In the genomic region with DNA sequence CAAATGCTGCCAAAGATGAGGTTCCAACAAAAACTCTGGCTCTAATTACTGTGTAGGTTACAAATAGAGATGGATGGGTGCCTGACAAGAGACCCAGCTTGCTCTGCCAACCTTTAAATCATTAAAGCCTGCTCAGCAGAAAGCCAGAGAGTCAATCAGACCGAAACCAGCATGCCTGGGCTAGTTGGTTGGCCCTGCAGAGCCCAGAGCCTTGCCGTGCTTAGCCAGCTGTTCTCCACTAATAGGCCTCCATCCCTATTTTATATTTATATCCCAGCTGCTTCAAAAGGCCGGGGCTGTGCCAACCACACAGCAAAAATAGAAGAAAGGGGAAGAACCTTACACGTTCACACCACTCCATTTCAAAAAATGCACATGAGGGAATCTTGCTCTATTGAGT, we compare ENCODE assay signal across 13 mouse cellular contexts. TPM values are rescaled to one million over a fixed set of nuclear protein-coding genes. Genes with fewer than 3 reads are reported as not detected.
DNase-seq lines count a peak whose midpoint lies in the region; ATAC-seq and TF ChIP-seq lines count a peak whose summit lies in the region.
"Had no signal": no experiment of that assay in that cellular context is flagged by ENCODE, and none has a peak within 500 bp of the region (broad histone marks: within the 10 kb centered on the region; RNA-seq: fewer than 3 reads in every experiment).

No protein-coding gene starts in this region.

- WGBS in hindbrain, embryonic 13.5 days = 57% methylated on average over 4 of the region's 4 CpGs
- 79% methylated on average over 4 of the region's 4 CpGs for WGBS in hindbrain, embryonic 10.5 days
- 8% methylated on average over 4 of the region's 4 CpGs for WGBS in limb, embryonic 15.5 days

- no peak overlapping the region for H3K9ac ChIP-seq in hindbrain, embryonic 13.5 days
- no peak overlapping the region for H3K9ac ChIP-seq in limb, embryonic 15.5 days
- H3K9ac ChIP-seq: liver, embryonic 14.5 days had no signal

- H3K36me3 ChIP-seq in hindbrain, embryonic 13.5 days = no peaks in the 10 kb centered on the region
- H3K36me3 ChIP-seq in hindbrain, embryonic 10.5 days = no peaks in the 10 kb centered on the region
- no peaks in the 10 kb centered on the region for H3K36me3 ChIP-seq in limb, embryonic 15.5 days

- no peak for TF ChIP-seq POLR2A in bone marrow macrophage, adult 2 months (IDR thresholded peaks at IDR 0.05; ENCODE audit: borderline replicate concordance, low read depth, low read length)

- no peak overlapping the region for H3K4me3 ChIP-seq in hindbrain, embryonic 13.5 days
- H3K4me3 ChIP-seq in hindbrain, embryonic 10.5 days = no peak overlapping the region
- H3K4me3 ChIP-seq in bone marrow macrophage, adult 2 months (ENCODE audit: insufficient read depth, low read length) = no peak overlapping the region
- no peak overlapping the region for H3K4me3 ChIP-seq in limb, embryonic 15.5 days

- H3K4me2 ChIP-seq in hindbrain, embryonic 13.5 days = no peak overlapping the region
- no peak overlapping the region for H3K4me2 ChIP-seq in limb, embryonic 15.5 days

- no peak for DNase-seq in hindbrain, embryonic 10.5 days (ENCODE audit: low spot score)
- DNase-seq in fat pad, adult 2 months (ENCODE audit: extremely low read depth, low read depth, low spot score) = peak; percentile 74
- DNase-seq in adrenal gland, adult 8-10 months = no peak
- no peak for DNase-seq in frontal cortex, adult 2 months (ENCODE audit: extremely low spot score in 1 of 2, low spot score in 1 of 2)
- DNase-seq: adrenal gland, postnatal 36 days; cerebellum, adult 9-11 months; spleen, adult 18-20 months had no signal

- no peak overlapping the region for H3K27ac ChIP-seq in hindbrain, embryonic 13.5 days
- H3K27ac ChIP-seq in hindbrain, embryonic 10.5 days = no peak overlapping the region
- H3K27ac ChIP-seq in bone marrow macrophage, adult 2 months (ENCODE audit: insufficient read depth, low read depth, low read length) = peak overlapping the region; percentile 63
- H3K27ac ChIP-seq in limb, embryonic 15.5 days = 0 out of 2 replicates have a peak overlapping the region, but pooled peaks have one; percentile 43
- H3K27ac ChIP-seq: liver, embryonic 14.5 days had no signal

- H3K27me3 ChIP-seq in hindbrain, embryonic 13.5 days = no peaks in the 10 kb centered on the region
- H3K27me3 ChIP-seq in hindbrain, embryonic 10.5 days (ENCODE audit: insufficient read depth, poor library complexity, severe bottlenecking) = no peaks in the 10 kb centered on the region
- no peaks in the 10 kb centered on the region for H3K27me3 ChIP-seq in limb, embryonic 15.5 days

- H3K4me1 ChIP-seq in hindbrain, embryonic 13.5 days (replicated peaks) = peaks cover 14% of the 10 kb centered on the region
- peaks cover 9% of the 10 kb centered on the region for H3K4me1 ChIP-seq in hindbrain, embryonic 10.5 days (replicated peaks)
- H3K4me1 ChIP-seq in bone marrow macrophage, adult 2 months (ENCODE audit: control insufficient read depth, insufficient read depth, low read length) = peaks cover 17% of the 10 kb centered on the region
- H3K4me1 ChIP-seq in limb, embryonic 15.5 days = peaks cover 18% of the 10 kb centered on the region

- no peaks in the 10 kb centered on the region for H3K9me3 ChIP-seq in hindbrain, embryonic 13.5 days
- H3K9me3 ChIP-seq in hindbrain, embryonic 10.5 days = no peaks in the 10 kb centered on the region
- no peaks in the 10 kb centered on the region for H3K9me3 ChIP-seq in limb, embryonic 15.5 days

- TF ChIP-seq CTCF in bone marrow macrophage, adult 2 months (IDR thresholded peaks at IDR 0.05; ENCODE audit: low read depth, low read length) = no peak

- ATAC-seq in hindbrain, embryonic 13.5 days (ENCODE audit: low FRiP score) = peak; percentile 47; the same call in 1 of the 2 replicates
- ATAC-seq in limb, embryonic 15.5 days (ENCODE audit: insufficient number of reproducible peaks, low FRiP score, low TSS enrichment, low read depth) = peak; percentile 85
- ATAC-seq: inflammation-experienced regulatory T-cells, adult 6 months had no signal

RNA-seq across cellular contexts. Expression of gene Fam124b, which starts 2.9 kb away (rescaled TPM):
- 0.54 and 0.64 TPM in 2 replicates for polyA plus RNA-seq in hindbrain, embryonic 13.5 days (2015; fragmentation: Nextera tagmentation; extraction: Ambion mirVana)
- 0.17 and 0.27 TPM in 2 replicates for polyA plus RNA-seq in hindbrain, embryonic 10.5 days (2016; fragmentation: Nextera tagmentation; extraction: Ambion mirVana)
- polyA plus RNA-seq in bone marrow macrophage, adult 2 months (2012; ENCODE audit: insufficient read depth, insufficient read length, missing spikeins) = not detected in 2 replicates
- 1.0 and 1.4 TPM in 2 replicates for polyA plus RNA-seq in limb, embryonic 15.5 days (2015; fragmentation: Nextera tagmentation; extraction: Ambion mirVana)
- total RNA-seq in adrenal gland, adult 8-10 months (2022) = under 1 TPM; 0.11 to 0.15 (median 0.14) TPM
- polyA plus RNA-seq in frontal cortex, adult 2 months (2012; rRNA removed) = not detected in 2 replicates
- total RNA-seq: megakaryocyte progenitor cell, adult 5-6 weeks had no signal
- polyA plus RNA-seq: liver, embryonic 14.5 days had no signal

Comparison
In these comparisons a context has a peak if more than half of its experiments do, and no peak if none do; other contexts are left out.
1. H3K27ac ChIP-seq: peak in bone marrow macrophage, adult 2 months (single experiment) and limb, embryonic 15.5 days (single experiment); none in hindbrain, embryonic 13.5 days (single experiment) and hindbrain, embryonic 10.5 days (single experiment).